Mouse (Mus musculus) limb, embryonic 15.5 days (tissue): ENCODE measurements at regions not wholly inside any gene's neighbourhood (a gene's known extent, or its start where the extent isn't known, plus 50 kb on each side); places are given as distances from the start of the nearest gene placed in this dataset.
A peak's percentile ranks its signal among the peaks of the same experiment; 100 is the strongest.

ENCODE experiments used
- ATAC-seq: fragments of 200-750 bp; cut with Nextera tagmentation; 2 replicates; pipeline ENCODE4 v1.8.0; 2017; ENCODE audit warnings: low read depth, moderate TSS enrichment; ENCODE audit not compliant: insufficient number of reproducible peaks, low FRiP score, low TSS enrichment
- H3K27ac ChIP-seq: fragments of 300-500 bp; sonication (generic); 2 replicates; pipeline ENCODE4 v1.5.1; 2015; ENCODE audit warnings: moderate library complexity, mild to moderate bottlenecking, inconsistent platforms
- H3K27me3 ChIP-seq: fragments of 300-500 bp; sonication (generic); 2 replicates; pipeline ENCODE4 v1.6.1; 2015; ENCODE audit warnings: inconsistent platforms
- H3K36me3 ChIP-seq: fragments of 300-500 bp; sonication (generic); 2 replicates; pipeline ENCODE4 v1.6.1; 2015; ENCODE audit warnings: inconsistent platforms
- H3K4me1 ChIP-seq: fragments of 300-500 bp; sonication (generic); 2 replicates; pipeline ENCODE4 v1.6.1; 2015; ENCODE audit warnings: inconsistent platforms
- H3K4me2 ChIP-seq: fragments of 300-500 bp; sonication (generic); 2 replicates; pipeline ENCODE4 v1.6.1; 2015; ENCODE audit warnings: mild to moderate bottlenecking, inconsistent platforms
- H3K4me3 ChIP-seq: fragments of 300-500 bp; sonication (generic); 2 replicates; pipeline ENCODE4 v1.5.1; 2015; ENCODE audit warnings: mild to moderate bottlenecking, inconsistent platforms
- H3K9ac ChIP-seq: fragments of 300-500 bp; sonication (generic); 2 replicates; pipeline ENCODE4 v1.6.1; 2015; ENCODE audit warnings: inconsistent platforms
- H3K9me3 ChIP-seq: fragments of 300-500 bp; sonication (generic); 2 replicates; pipeline ENCODE4 v1.6.1; 2016; ENCODE audit warnings: inconsistent platforms
- WGBS: fragments of 180-500 bp; shearing (Covaris S2); methylation state at CpG from one replicate; pipeline ENCODE4 v1.1.7; 2015; 5-methylcytosine and 5-hydroxymethylcytosine counted together

DNA sequence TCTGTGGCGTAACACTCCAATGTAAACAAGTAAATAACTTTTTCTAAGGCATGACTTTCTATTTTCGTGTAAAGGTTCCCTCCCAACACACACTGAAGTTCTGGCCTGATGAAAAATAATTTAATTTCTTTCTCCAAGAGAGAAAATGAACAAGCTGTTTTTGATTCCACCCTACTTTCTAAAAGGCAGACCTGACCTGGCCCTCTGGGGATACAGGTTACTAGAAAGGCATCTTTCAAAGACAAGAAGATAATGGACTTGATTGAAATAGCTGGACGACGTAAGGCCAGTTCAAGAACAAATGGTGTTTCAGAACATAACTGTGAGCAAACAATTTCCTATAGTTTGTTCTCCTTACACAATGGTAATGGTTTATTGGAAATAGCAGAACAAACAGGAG is 273.5 kb downstream of the Ptprc start:
- no peak overlapping the region for H3K27ac ChIP-seq
- no peaks in the 10 kb centered on the region for H3K36me3 ChIP-seq
- ATAC-seq: no peak
- H3K27me3 ChIP-seq: no peaks in the 10 kb centered on the region
- peak overlapping the region; percentile 25; the same call in 1 of the 2 replicates for H3K4me2 ChIP-seq
- H3K4me1 ChIP-seq: peaks cover 15% of the 10 kb centered on the region; the same call in 1 of the 2 replicates
- H3K9ac ChIP-seq: no peak overlapping the region
- H3K9me3 ChIP-seq: no peaks in the 10 kb centered on the region
- 60% methylated on average over 4 of the region's 4 CpGs for WGBS
- H3K4me3 ChIP-seq: peak overlapping the region; percentile 11

DNA sequence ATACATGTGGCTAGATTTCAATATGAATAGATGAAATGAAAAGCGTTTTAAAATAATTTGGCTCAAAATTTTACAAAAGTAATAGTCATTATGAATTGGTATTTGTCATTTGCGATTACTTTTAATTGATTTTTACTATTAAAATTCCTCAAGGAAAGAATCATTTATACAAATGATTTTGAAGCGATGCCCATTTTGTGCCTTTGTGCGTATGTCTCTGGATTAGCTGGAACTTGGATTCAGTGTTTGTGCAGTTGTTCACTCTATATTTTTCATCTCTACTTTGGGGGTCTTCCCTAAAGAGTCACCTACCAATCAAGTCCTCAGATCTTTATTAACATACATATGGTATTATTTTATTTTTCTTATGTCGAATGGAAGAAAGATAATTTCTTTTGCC is 274.3 kb downstream of the Ptprc start:
- 0 out of 2 replicates have a peak overlapping the region, but pooled peaks have one; percentile 64 for H3K9ac ChIP-seq
- H3K4me1 ChIP-seq: peaks cover 9% of the 10 kb centered on the region; the same call in 1 of the 2 replicates
- peak overlapping the region; percentile 66 for H3K4me3 ChIP-seq
- peak overlapping the region; percentile 48 for H3K4me2 ChIP-seq
- no peak for ATAC-seq
- no peaks in the 10 kb centered on the region for H3K36me3 ChIP-seq
- no peaks in the 10 kb centered on the region for H3K9me3 ChIP-seq
- H3K27ac ChIP-seq: no peak overlapping the region
- no peaks in the 10 kb centered on the region for H3K27me3 ChIP-seq
- WGBS: 46% methylated on average over 5 of the region's 5 CpGs

DNA sequence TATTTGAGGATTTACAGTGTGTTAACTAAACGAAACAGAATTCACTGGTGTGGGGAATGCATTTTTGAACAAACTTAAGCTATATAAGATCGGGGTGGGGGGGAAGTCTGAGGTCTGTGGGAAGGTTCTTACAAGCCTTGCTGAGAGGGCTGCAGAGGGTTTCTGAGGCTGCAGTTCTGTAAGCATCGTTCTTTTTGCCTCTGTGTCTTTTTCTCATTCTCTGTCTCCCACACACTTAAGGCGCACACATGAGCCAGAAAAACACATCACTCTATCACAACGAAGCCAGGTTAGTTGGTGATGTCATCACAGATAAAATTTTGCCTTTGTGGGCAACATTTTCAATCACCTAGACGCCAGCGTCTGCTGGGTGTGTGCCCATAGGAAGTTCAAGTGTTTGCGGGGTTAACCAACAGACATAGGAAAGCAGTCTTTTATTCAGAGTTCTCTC is 274.9 kb downstream of the Ptprc start:
- peak; percentile 59; the same call in 1 of the 2 replicates for ATAC-seq
- Histone ChIP-seq H3K27ac (peak overlapping the region; percentile 97), H3K27me3 (no peaks in the 10 kb centered on the region), H3K9ac (peak overlapping the region; percentile 64; the same call in 1 of the 2 replicates), H3K4me2 (peak overlapping the region; percentile 48), H3K9me3 (no peaks in the 10 kb centered on the region), H3K4me1 (peaks cover 6% of the 10 kb centered on the region; the same call in 1 of the 2 replicates), H3K36me3 (no peaks in the 10 kb centered on the region), H3K4me3 (peak overlapping the region; percentile 66)
- 2% methylated on average over 8 of the region's 8 CpGs for WGBS

DNA sequence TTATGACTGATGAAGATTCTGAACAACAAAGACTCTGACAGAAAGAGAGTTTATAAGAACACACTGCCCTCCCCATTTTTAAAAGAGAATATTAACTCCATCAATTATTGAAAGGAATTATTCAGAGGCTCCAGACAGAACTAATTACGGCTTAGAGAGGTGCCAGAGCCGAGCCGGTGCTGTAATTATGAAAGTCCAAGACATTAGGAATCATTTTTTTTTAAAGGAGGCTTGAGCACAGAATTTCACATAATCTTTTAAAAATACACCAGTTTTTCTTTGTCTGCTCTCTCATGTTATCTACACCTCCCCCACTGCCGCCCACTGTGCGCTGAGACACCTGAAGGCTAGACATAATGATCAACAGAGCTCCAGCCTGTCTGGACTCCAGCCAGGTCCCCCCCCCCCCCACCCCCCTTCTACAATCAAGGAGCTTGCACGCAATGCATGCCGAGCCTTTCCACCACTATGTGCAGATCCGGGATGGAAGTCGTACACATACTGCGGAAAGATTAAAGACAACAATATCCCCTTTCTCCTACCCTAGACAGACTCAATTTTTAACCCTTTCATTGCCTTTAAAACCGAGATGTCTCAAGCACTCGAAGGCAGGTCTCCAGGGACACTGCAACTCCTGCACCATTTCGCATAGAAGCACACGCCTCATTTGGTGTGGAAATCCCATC is 275.4 kb downstream of the Ptprc start:
- ATAC-seq: peak; percentile 78
- Histone ChIP-seq H3K4me2 (peak overlapping the region; percentile 48), H3K4me1 (peaks cover 3% of the 10 kb centered on the region; the same call in 1 of the 2 replicates), H3K9me3 (no peaks in the 10 kb centered on the region), H3K4me3 (peak overlapping the region; percentile 66), H3K9ac (peak overlapping the region; percentile 64; the same call in 1 of the 2 replicates), H3K27ac (peak overlapping the region; percentile 97), H3K36me3 (no peaks in the 10 kb centered on the region), H3K27me3 (no peaks in the 10 kb centered on the region)
- 0% methylated on average over 14 of the region's 14 CpGs for WGBS

DNA sequence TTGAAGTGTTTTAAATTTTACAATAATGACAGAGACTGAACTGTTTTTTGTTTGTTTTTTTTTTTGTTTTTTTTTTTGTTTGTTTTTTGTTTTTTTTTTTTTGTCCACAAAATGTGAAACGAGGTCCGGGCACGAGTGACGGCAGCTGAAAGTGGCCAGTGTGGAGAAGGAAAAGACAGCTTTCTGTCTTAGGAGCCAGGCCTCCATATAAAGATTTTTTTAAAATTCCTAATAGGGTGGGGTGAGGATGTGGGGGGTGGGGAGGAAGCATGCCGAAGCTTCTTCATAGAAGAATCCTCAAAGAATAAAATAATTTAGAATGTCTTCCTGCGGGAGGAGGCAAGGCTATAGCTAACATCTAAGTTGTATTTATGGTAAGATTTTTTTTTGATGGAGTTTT is 276.2 kb downstream of the Ptprc start:
- WGBS: under 1% methylated on average over 6 of the region's 6 CpGs
- no peaks in the 10 kb centered on the region for H3K9me3 ChIP-seq
- H3K4me2 ChIP-seq: peak overlapping the region; percentile 48
- peaks cover 3% of the 10 kb centered on the region; the same call in 1 of the 2 replicates for H3K4me1 ChIP-seq
- ATAC-seq: no peak
- H3K27ac ChIP-seq: peak overlapping the region; percentile 97
- peak overlapping the region; percentile 64; the same call in 1 of the 2 replicates for H3K9ac ChIP-seq
- H3K36me3 ChIP-seq: no peaks in the 10 kb centered on the region
- H3K27me3 ChIP-seq: no peaks in the 10 kb centered on the region
- peak overlapping the region; percentile 66 for H3K4me3 ChIP-seq

DNA sequence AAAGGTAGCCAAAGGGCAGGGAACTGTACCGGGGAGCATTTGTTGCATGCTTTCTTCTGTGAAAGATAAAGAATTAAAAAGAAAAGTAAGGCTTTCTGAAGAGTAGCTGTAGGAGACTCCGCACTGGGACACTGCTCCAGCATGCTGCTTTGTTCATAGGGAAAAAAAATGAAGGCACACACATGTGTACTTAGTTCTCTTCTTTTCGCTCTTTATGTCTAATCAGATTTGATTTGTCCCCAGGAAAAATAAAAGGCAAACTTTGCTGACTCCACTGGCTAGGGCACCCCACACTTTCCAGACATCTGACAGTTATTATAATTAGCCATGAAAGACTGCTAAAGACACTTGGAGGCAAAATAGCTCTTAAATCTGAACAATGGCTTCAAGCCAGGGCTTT is 276.6 kb downstream of the Ptprc start:
- Histone ChIP-seq H3K9me3 (no peaks in the 10 kb centered on the region), H3K27me3 (no peaks in the 10 kb centered on the region), H3K4me1 (peaks cover 3% of the 10 kb centered on the region; the same call in 1 of the 2 replicates), H3K36me3 (no peaks in the 10 kb centered on the region), H3K4me2 (peak overlapping the region; percentile 48), H3K27ac (peak overlapping the region; percentile 97), H3K4me3 (peak overlapping the region; percentile 66), H3K9ac (peak overlapping the region; percentile 64)
- WGBS: 2% methylated on average over 3 of the region's 3 CpGs
- ATAC-seq: no peak

DNA sequence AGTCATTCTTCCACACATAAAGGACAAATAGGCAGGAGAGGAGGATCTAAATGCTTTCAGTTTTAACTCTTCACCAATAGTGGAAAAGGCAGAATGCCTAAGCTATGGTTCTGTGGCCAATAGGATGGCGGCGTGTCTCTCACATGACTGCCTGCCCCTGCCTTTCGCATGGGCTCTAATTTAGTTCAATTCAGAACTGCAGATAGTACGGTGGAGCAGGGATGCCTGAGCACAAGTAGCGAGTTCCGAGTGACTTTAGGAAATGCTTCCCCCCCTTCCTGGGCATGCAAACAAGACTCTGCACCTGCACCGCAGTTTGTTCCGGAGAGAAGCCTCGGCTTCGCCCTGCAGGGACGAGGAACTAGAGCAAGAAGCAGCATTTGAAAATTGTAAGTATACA is 277.1 kb downstream of the Ptprc start:
- Histone ChIP-seq H3K27ac (peak overlapping the region; percentile 97), H3K27me3 (no peaks in the 10 kb centered on the region), H3K4me1 (peaks cover 3% of the 10 kb centered on the region; the same call in 1 of the 2 replicates), H3K4me2 (peak overlapping the region; percentile 48), H3K4me3 (peak overlapping the region; percentile 66), H3K9me3 (no peaks in the 10 kb centered on the region), H3K36me3 (no peaks in the 10 kb centered on the region), H3K9ac (peak overlapping the region; percentile 64)
- ATAC-seq: peak; percentile 98
- WGBS: 0% methylated on average over 11 of the region's 11 CpGs

DNA sequence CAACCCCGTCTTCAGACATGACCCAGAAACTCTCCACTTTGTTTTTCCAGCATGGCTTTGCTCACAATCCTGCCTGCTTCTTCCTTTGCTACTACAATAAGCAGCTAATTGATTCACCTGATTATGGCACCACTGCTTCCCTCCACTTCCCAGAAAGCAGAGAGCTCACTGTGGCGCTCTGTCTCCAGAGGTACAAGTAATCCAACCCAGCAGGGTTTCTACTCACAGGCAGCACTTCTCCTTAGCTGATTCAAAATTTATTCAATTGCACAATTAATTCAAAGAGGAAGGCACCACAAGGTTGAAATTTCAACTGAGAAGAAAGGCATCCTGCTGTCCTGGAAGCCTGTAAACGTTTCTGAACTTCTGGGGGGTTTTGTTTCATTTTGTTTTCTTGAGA is 293.9 kb downstream of the Ptprc start:
- no peak overlapping the region for H3K9ac ChIP-seq
- H3K27ac ChIP-seq: no peak overlapping the region
- no peak for ATAC-seq
- no peak overlapping the region for H3K4me2 ChIP-seq
- no peaks in the 10 kb centered on the region for H3K4me1 ChIP-seq
- H3K9me3 ChIP-seq: no peaks in the 10 kb centered on the region
- no peaks in the 10 kb centered on the region for H3K36me3 ChIP-seq
- no peak overlapping the region for H3K4me3 ChIP-seq
- 32% methylated on average over 3 of the region's 3 CpGs for WGBS
- no peaks in the 10 kb centered on the region for H3K27me3 ChIP-seq

DNA sequence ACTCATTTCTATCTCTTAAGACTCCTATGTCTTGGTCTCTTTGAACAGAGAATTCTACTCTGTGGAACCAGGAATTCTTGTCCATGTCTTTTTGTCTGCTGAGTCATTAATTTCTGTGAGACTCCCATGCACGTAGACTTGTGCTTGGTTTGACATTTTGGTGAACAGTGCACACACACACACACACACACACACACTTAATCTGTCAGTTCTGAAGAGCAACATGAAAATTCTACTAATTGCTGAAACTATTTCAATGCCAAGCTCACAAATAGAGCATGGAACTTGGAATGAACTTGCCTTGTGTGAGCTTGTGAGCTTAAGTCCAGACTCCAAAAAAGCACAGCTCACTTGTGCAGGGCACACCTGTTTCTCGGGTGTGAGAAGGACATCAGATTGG is 301.1 kb downstream of the Ptprc start:
- H3K4me1 ChIP-seq: no peaks in the 10 kb centered on the region
- H3K27ac ChIP-seq: no peak overlapping the region
- no peak overlapping the region for H3K4me2 ChIP-seq
- no peaks in the 10 kb centered on the region for H3K9me3 ChIP-seq
- ATAC-seq: no peak
- H3K27me3 ChIP-seq: no peaks in the 10 kb centered on the region
- H3K36me3 ChIP-seq: no peaks in the 10 kb centered on the region
- no peak overlapping the region for H3K9ac ChIP-seq
- H3K4me3 ChIP-seq: no peak overlapping the region
- 53% methylated on average over 2 of the region's 2 CpGs for WGBS

DNA sequence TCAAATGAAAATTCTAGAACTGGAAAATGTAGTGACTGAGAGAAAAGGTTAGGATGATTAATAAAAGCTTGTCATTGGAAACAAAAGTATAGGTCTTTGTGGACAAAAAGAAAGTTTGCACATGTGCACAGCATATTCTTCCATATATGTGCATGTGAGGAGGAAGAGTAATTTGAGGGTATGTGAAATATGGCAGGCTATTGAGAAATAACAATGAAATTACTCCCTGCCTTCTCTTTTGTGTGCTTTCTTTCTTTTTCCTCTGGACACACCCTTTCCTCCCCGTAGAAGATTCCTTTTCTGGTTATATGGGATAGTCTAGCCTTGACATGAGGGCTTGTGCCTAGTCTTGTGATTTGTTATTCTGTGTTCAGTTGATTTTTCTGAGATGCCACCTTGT is 301.9 kb downstream of the Ptprc start:
- Histone ChIP-seq H3K27ac (no peak overlapping the region), H3K9ac (no peak overlapping the region), H3K27me3 (no peaks in the 10 kb centered on the region), H3K4me2 (no peak overlapping the region), H3K4me1 (no peaks in the 10 kb centered on the region), H3K4me3 (no peak overlapping the region), H3K9me3 (no peaks in the 10 kb centered on the region), H3K36me3 (no peaks in the 10 kb centered on the region)
- ATAC-seq: no peak
- WGBS: 67% methylated on average over 1 of the region's 1 CpGs

DNA sequence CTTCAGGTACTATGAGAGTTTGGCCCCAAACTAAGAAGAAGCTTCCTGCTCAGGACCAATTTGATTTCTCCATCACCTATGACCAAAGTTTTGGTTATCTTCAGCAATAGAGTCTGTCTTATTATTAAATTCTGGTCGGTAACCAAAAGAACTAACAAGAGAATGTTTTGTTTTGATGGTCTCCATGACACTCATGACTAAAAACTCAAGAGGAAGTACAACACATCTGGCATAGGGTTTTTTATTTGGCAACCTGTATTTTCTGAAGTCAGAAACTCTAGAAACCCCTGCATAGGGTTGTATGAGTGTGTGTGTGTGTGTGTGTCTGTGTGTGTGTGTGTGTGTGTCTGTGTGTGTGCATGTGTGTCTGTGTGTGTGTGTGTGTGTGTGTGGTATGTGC is 310.5 kb downstream of the Ptprc start:
- 68% methylated on average over 1 of the region's 1 CpGs for WGBS

DNA sequence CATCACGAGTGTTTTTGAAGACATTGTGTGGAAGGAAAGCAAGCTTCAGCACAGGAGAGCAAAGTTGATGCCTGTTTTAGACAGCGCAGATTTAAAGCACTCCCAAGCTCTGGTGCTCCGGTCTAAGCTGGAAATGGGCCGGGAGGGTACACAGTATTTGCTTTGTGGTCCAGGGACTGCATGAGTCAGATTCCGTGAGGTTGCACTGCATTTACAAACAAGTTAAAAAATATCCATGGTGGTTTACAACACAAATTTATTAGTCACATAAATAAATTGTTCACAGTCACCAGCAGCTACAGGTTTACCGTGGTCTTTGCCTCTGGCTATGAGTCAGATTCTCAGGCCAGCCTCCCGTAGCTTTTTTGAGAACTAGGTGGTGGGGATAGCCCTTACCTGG is 312.0 kb downstream of the Ptprc start:
- no peak overlapping the region for H3K4me3 ChIP-seq
- H3K36me3 ChIP-seq: no peaks in the 10 kb centered on the region
- H3K4me1 ChIP-seq: no peaks in the 10 kb centered on the region
- no peak for ATAC-seq
- H3K9me3 ChIP-seq: no peaks in the 10 kb centered on the region
- WGBS: 61% methylated on average over 7 of the region's 7 CpGs
- no peaks in the 10 kb centered on the region for H3K27me3 ChIP-seq
- H3K4me2 ChIP-seq: no peak overlapping the region
- no peak overlapping the region for H3K9ac ChIP-seq
- H3K27ac ChIP-seq: no peak overlapping the region

More for the DNA sequence above, 310.5 kb downstream of the Ptprc start:
- Histone ChIP-seq H3K4me3 (no peak overlapping the region), H3K9ac (no peak overlapping the region), H3K36me3 (no peaks in the 10 kb centered on the region), H3K9me3 (no peaks in the 10 kb centered on the region), H3K27me3 (no peaks in the 10 kb centered on the region), H3K27ac (no peak overlapping the region), H3K4me2 (no peak overlapping the region), H3K4me1 (no peaks in the 10 kb centered on the region)
- ATAC-seq: no peak
